Mouse (Mus musculus): ENCODE data around the gene Nipal4. TPM values are rescaled to one million over a fixed set of nuclear protein-coding genes. Genes with fewer than 3 reads are reported as not detected.

Gene Nipal4
- 0.59 and 1.4 TPM in 2 replicates for polyA plus RNA-seq (2015; fragmentation: Nextera tagmentation; extraction: Ambion mirVana)

GRCm38 (mm10) chr11:46165866-46166585, at the start of gene Nipal4:
Gene Nipal4 (minus strand): TSS chr11:46166508.
- H3K4me3 ChIP-seq (ENCODE audit: low read length), result peak within 1 kb of the TSS; percentile 64
- H3K4me1 ChIP-seq (ENCODE audit: insufficient read depth, low read length), result 0 out of 2 replicates have a peak, but pooled peaks cover 3% of the 10 kb centered on the region
- H3K4me2 ChIP-seq (replicated peaks; ENCODE audit: low read depth, low read length), result peak within 1 kb of the TSS; percentile 99
- peak; percentile 81 for ATAC-seq (ENCODE audit: low FRiP score, low TSS enrichment)
- no peaks in the 10 kb centered on the region for H3K36me3 ChIP-seq (ENCODE audit: insufficient read depth, low read length)
- 1% methylated on average over 40 of the region's 40 CpGs for WGBS
- H3K27me3 ChIP-seq (ENCODE audit: insufficient read depth, low read length), result peaks cover 9% of the 10 kb centered on the region
- peak within 1 kb of the TSS; percentile 64 for H3K9ac ChIP-seq (replicated peaks; ENCODE audit: low read length)
- H3K9me3 ChIP-seq (ENCODE audit: low read length), result no peaks in the 10 kb centered on the region
- no peak within 1 kb of the TSS for H3K27ac ChIP-seq (ENCODE audit: low read length)

GRCm38 (mm10) chr11:46215354-46215753, 49.0 kb upstream of the Nipal4 start:
- no peak overlapping the region for H3K4me3 ChIP-seq (ENCODE audit: low read length)
- H3K27me3 ChIP-seq (ENCODE audit: insufficient read depth, low read length), result no peaks in the 10 kb centered on the region
- peak; percentile 55; the same call in 1 of the 2 replicates for ATAC-seq (ENCODE audit: low FRiP score, low TSS enrichment)
- peak overlapping the region; percentile 89; the same call in 1 of the 2 replicates for H3K27ac ChIP-seq (ENCODE audit: low read length)
- no peaks in the 10 kb centered on the region for H3K9me3 ChIP-seq (ENCODE audit: low read length)
- 13% methylated on average over 3 of the region's 3 CpGs for WGBS
- H3K4me1 ChIP-seq (ENCODE audit: insufficient read depth, low read length), result peaks cover 35% of the 10 kb centered on the region
- H3K4me2 ChIP-seq (replicated peaks; ENCODE audit: low read depth, low read length), result no peak overlapping the region
- no peaks in the 10 kb centered on the region for H3K36me3 ChIP-seq (ENCODE audit: insufficient read depth, low read length)
- H3K9ac ChIP-seq (replicated peaks; ENCODE audit: low read length), result 0 out of 2 replicates have a peak overlapping the region, but pooled peaks have one; percentile 40

- H3K4me2 ChIP-seq (replicated peaks; ENCODE audit: low read depth, low read length), result no peak overlapping the region
- no peaks in the 10 kb centered on the region for H3K36me3 ChIP-seq (ENCODE audit: insufficient read depth, low read length)
- H3K27ac ChIP-seq (ENCODE audit: low read length), result peak overlapping the region; percentile 89
- WGBS, result 33% methylated on average over 14 of the region's 14 CpGs
- H3K9ac ChIP-seq (replicated peaks; ENCODE audit: low read length), result peak overlapping the region; percentile 40; the same call in 1 of the 2 replicates
- H3K4me3 ChIP-seq (ENCODE audit: low read length), result no peak overlapping the region
- peaks cover 35% of the 10 kb centered on the region for H3K4me1 ChIP-seq (ENCODE audit: insufficient read depth, low read length)
- H3K9me3 ChIP-seq (ENCODE audit: low read length), result no peaks in the 10 kb centered on the region
- no peak for ATAC-seq (ENCODE audit: low FRiP score, low TSS enrichment)
- no peaks in the 10 kb centered on the region for H3K27me3 ChIP-seq (ENCODE audit: insufficient read depth, low read length)
Observed at GRCm38 (mm10) chr11:46214368-46215230, 48.3 kb upstream of the Nipal4 start.

- peak; percentile 88 for ATAC-seq (ENCODE audit: low FRiP score, low TSS enrichment)
- Histone ChIP-seq H3K4me3 (ENCODE audit: low read length) (no peak overlapping the region), H3K27me3 (ENCODE audit: insufficient read depth, low read length) (no peaks in the 10 kb centered on the region), H3K4me1 (ENCODE audit: insufficient read depth, low read length) (peaks cover 35% of the 10 kb centered on the region), H3K9ac (replicated peaks; ENCODE audit: low read length) (no peak overlapping the region), H3K36me3 (ENCODE audit: insufficient read depth, low read length) (no peaks in the 10 kb centered on the region), H3K27ac (ENCODE audit: low read length) (peak overlapping the region; percentile 89), H3K4me2 (replicated peaks; ENCODE audit: low read depth, low read length) (no peak overlapping the region), H3K9me3 (ENCODE audit: low read length) (no peaks in the 10 kb centered on the region)
- 54% methylated on average over 5 of the region's 5 CpGs for WGBS
Observed at GRCm38 (mm10) chr11:46213844-46214243, 47.5 kb upstream of the Nipal4 start.

- 30% methylated on average over 3 of the region's 3 CpGs for WGBS
- no peaks in the 10 kb centered on the region for H3K36me3 ChIP-seq (ENCODE audit: insufficient read depth, low read length)
- no peak overlapping the region for H3K27ac ChIP-seq (ENCODE audit: low read length)
- no peak overlapping the region for H3K9ac ChIP-seq (replicated peaks; ENCODE audit: low read length)
- ATAC-seq (ENCODE audit: low FRiP score, low TSS enrichment), result no peak
- no peak overlapping the region for H3K4me3 ChIP-seq (ENCODE audit: low read length)
- H3K9me3 ChIP-seq (ENCODE audit: low read length), result no peaks in the 10 kb centered on the region
- H3K4me2 ChIP-seq (replicated peaks; ENCODE audit: low read depth, low read length), result no peak overlapping the region
- H3K27me3 ChIP-seq (ENCODE audit: insufficient read depth, low read length), result no peaks in the 10 kb centered on the region
- H3K4me1 ChIP-seq (ENCODE audit: insufficient read depth, low read length), result peaks cover 35% of the 10 kb centered on the region
Observed at GRCm38 (mm10) chr11:46211858-46212257, 45.5 kb upstream of the Nipal4 start.

- Histone ChIP-seq H3K4me3 (ENCODE audit: low read length) (no peak overlapping the region), H3K27me3 (ENCODE audit: insufficient read depth, low read length) (no peaks in the 10 kb centered on the region), H3K9me3 (ENCODE audit: low read length) (no peaks in the 10 kb centered on the region), H3K36me3 (ENCODE audit: insufficient read depth, low read length) (no peaks in the 10 kb centered on the region), H3K4me2 (replicated peaks; ENCODE audit: low read depth, low read length) (no peak overlapping the region), H3K4me1 (ENCODE audit: insufficient read depth, low read length) (peaks cover 42% of the 10 kb centered on the region), H3K9ac (replicated peaks; ENCODE audit: low read length) (no peak overlapping the region), H3K27ac (ENCODE audit: low read length) (no peak overlapping the region)
- no peak for ATAC-seq (ENCODE audit: low FRiP score, low TSS enrichment)
- WGBS, result 50% methylated on average over 2 of the region's 2 CpGs
Observed at GRCm38 (mm10) chr11:46209884-46210283, 43.6 kb upstream of the Nipal4 start.

- Histone ChIP-seq H3K9me3 (ENCODE audit: low read length) (no peaks in the 10 kb centered on the region), H3K36me3 (ENCODE audit: insufficient read depth, low read length) (no peaks in the 10 kb centered on the region), H3K4me2 (replicated peaks; ENCODE audit: low read depth, low read length) (no peak overlapping the region), H3K9ac (replicated peaks; ENCODE audit: low read length) (no peak overlapping the region; the same call in 1 of the 2 replicates), H3K4me1 (ENCODE audit: insufficient read depth, low read length) (peaks cover 22% of the 10 kb centered on the region), H3K4me3 (ENCODE audit: low read length) (no peak overlapping the region), H3K27ac (ENCODE audit: low read length) (peak overlapping the region; percentile 19), H3K27me3 (ENCODE audit: insufficient read depth, low read length) (no peaks in the 10 kb centered on the region)
- ATAC-seq (ENCODE audit: low FRiP score, low TSS enrichment), result peak; percentile 69; the same call in 1 of the 2 replicates
- WGBS, result 24% methylated on average over 17 of the region's 17 CpGs
Observed at GRCm38 (mm10) chr11:46205639-46206409, 39.5 kb upstream of the Nipal4 start.

GRCm38 (mm10) chr11:46204841-46205240, 38.5 kb upstream of the Nipal4 start:
- Histone ChIP-seq H3K27ac (ENCODE audit: low read length) (no peak overlapping the region), H3K36me3 (ENCODE audit: insufficient read depth, low read length) (no peaks in the 10 kb centered on the region), H3K4me1 (ENCODE audit: insufficient read depth, low read length) (peaks cover 22% of the 10 kb centered on the region), H3K9ac (replicated peaks; ENCODE audit: low read length) (no peak overlapping the region), H3K4me3 (ENCODE audit: low read length) (no peak overlapping the region), H3K9me3 (ENCODE audit: low read length) (no peaks in the 10 kb centered on the region), H3K4me2 (replicated peaks; ENCODE audit: low read depth, low read length) (no peak overlapping the region), H3K27me3 (ENCODE audit: insufficient read depth, low read length) (no peaks in the 10 kb centered on the region)
- ATAC-seq (ENCODE audit: low FRiP score, low TSS enrichment), result no peak
- WGBS, result 86% methylated on average over 9 of the region's 9 CpGs

- no peak for ATAC-seq (ENCODE audit: low FRiP score, low TSS enrichment)
- no peak overlapping the region for H3K27ac ChIP-seq (ENCODE audit: low read length)
Observed at GRCm38 (mm10) chr11:46202547-46202887, 36.2 kb upstream of the Nipal4 start.

More at GRCm38 (mm10) chr11:46202547-46202887, 36.2 kb upstream of the Nipal4 start:
- no peaks in the 10 kb centered on the region for H3K9me3 ChIP-seq (ENCODE audit: low read length)
- 50% methylated on average over 10 of the region's 10 CpGs for WGBS
- H3K36me3 ChIP-seq (ENCODE audit: insufficient read depth, low read length), result no peaks in the 10 kb centered on the region
- H3K9ac ChIP-seq (replicated peaks; ENCODE audit: low read length), result no peak overlapping the region
- no peak overlapping the region for H3K4me2 ChIP-seq (replicated peaks; ENCODE audit: low read depth, low read length)
- no peaks in the 10 kb centered on the region for H3K27me3 ChIP-seq (ENCODE audit: insufficient read depth, low read length)
- no peak overlapping the region for H3K4me3 ChIP-seq (ENCODE audit: low read length)
- H3K4me1 ChIP-seq (ENCODE audit: insufficient read depth, low read length), result peaks cover 22% of the 10 kb centered on the region
